Mouse (Mus musculus) activated CD4-positive, CD25-positive, alpha-beta regulatory T cell, adult 9 weeks (primary cell): Measurements from ENCODE around the gene Nms. TPM values are rescaled to one million over a fixed set of nuclear protein-coding genes. Genes with fewer than 3 reads are reported as not detected.

Experiments
- polyA plus RNA-seq: library from polyadenylated mRNA; unstranded; fragments of 100-300 nt; shearing (Covaris generic); gene quantifications from one replicate; pipeline ENCODE4 v1.2.1, GENCODE M21; 2017

Nms gene
- polyA plus RNA-seq: not detected

DNA sequence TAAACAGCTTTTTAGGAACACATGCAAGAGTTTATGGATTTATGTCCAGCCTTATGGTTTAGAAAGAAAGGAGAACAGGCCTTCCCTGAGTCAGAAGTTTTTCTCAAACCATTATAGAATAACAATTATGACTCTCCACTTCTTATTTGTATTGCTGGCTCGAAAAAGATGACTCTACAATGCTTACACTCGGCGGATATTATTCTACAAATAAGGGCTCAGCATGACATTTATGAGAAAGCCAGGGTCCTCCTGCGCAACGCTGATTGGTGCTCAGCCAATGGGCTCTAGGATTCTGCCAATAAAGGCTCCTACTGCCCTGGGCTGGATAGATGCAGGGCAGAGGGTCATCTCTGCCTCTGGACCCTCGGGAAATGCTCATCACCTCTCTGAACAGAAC is at the start of gene Nms:
TSS of gene Nms (plus strand) at position 301 of the 400 bp plus-strand sequence.

DNA sequence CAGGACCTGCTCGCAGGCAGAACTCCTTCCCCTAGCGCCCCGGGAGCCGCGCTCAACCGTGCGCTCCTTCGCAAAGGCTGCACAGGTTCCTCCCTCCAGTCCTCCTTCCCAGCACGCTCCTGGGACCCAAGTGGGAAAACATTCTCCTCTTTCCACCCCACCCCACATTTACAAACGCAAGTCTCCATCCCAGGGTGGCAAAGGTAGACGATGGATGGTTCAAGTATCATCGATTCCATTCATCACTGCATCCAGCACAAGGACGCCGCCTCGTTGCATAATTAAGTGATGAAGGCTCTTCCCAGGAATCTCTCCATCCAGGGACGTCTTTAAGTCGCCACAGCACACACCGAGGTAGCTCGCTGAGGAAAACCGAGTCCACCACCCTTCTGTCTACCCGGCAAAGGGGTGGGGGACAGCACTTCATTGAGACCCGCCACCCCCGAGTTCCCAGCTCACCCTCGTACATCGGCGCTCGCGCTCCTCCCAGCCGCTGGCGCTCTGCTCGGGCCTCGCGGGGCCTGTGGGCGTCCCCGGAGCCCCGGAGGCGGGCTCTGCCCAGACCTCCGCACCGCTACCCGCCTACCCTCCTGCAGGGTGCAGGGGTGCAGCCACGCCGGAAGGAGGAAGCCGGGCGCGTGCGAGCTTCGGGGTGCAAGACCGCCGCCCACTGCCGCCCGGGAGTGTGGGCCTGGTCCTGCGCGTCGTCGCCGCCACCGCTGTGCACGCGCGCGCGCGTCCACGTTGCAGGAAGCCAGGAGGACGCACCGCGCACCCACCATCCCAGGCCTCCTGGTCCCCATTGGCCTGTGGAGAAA is 41.3 kb upstream of the Nms start, which contains the start of gene Chst10:
TSS of gene Chst10 (minus strand) at position 731 of the 818 bp plus-strand sequence.

DNA sequence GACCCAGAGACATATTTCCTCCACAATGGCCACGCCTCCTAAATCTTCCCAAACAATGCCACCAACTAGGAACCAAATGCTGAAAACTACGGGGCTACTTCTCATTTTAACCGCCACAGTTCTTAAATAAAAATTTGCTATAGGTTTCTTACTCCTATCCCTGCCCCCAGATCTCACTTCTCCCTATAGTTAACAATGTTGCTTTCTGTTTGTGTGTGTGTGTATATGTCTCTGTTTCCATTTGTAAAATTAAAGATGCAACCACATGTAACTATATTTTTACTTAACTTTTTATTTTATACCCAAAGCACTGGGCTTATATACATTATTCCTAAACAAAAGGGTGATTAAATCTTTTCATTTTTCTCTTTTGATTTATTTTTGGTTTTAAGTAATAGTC is 46.4 kb downstream of the Nms start, which contains the start of gene Pdcl3:
TSS of gene Pdcl3 (plus strand) at position 301 of the 400 bp plus-strand sequence.

Other genes starting within 250 kb of the Nms start
- gene Lonrf2, start 102.4 kb upstream of the Nms start, polyA plus RNA-seq: not detected
- 29.8 TPM for gene Chst10, start 41.0 kb upstream of the Nms start, polyA plus RNA-seq
- gene Pdcl3, start 46.5 kb downstream of the Nms start, polyA plus RNA-seq: 112 TPM